Mouse (Mus musculus): ENCODE results near the gene Man1c1. TPM values are rescaled to one million over a fixed set of nuclear protein-coding genes. Genes with fewer than 3 reads are reported as not detected.
A peak's percentile ranks its signal among the peaks of the same experiment; 100 is the strongest.

The Man1c1 gene
- polyA plus RNA-seq, 1 experiment from 2014 or later, result 4.8 TPM

GRCm38 (mm10) chr4:134516981-134517380, 187.1 kb downstream of the Man1c1 start:
- H3K27ac ChIP-seq (ENCODE audit: low read depth, low read length), result no peak overlapping the region
- H3K27me3 ChIP-seq (ENCODE audit: control insufficient read depth, insufficient read depth, low read length), result no peaks in the 10 kb centered on the region
- WGBS, result 90% methylated on average over 8 of the region's 8 CpGs
- H3K4me2 ChIP-seq (ENCODE audit: low read depth), result no peak overlapping the region
- H3K4me1 ChIP-seq (ENCODE audit: control insufficient read depth, insufficient read depth, low read length), result peaks cover 6% of the 10 kb centered on the region; the same call in 1 of the 2 replicates
- H3K9ac ChIP-seq (ENCODE audit: low read length), result no peak overlapping the region
- peaks cover 2% of the 10 kb centered on the region for H3K36me3 ChIP-seq (ENCODE audit: control insufficient read depth, insufficient read depth, low read length)
- H3K9me3 ChIP-seq (ENCODE audit: control insufficient read depth, low read length), result no peaks in the 10 kb centered on the region
- ATAC-seq (ENCODE audit: insufficient read depth, low FRiP score, low TSS enrichment), result no peak
- no peak for DNase-seq (ENCODE audit: low spot score)
- H3K4me3 ChIP-seq (ENCODE audit: low read depth, low read length), result no peak overlapping the region

- Histone ChIP-seq H3K4me2 (ENCODE audit: low read depth) (no peak overlapping the region), H3K9ac (ENCODE audit: low read length) (no peak overlapping the region), H3K36me3 (ENCODE audit: control insufficient read depth, insufficient read depth, low read length) (peaks cover 2% of the 10 kb centered on the region), H3K4me3 (ENCODE audit: low read depth, low read length) (no peak overlapping the region), H3K27me3 (ENCODE audit: control insufficient read depth, insufficient read depth, low read length) (no peaks in the 10 kb centered on the region), H3K4me1 (ENCODE audit: control insufficient read depth, insufficient read depth, low read length) (peaks cover 10% of the 10 kb centered on the region), H3K9me3 (ENCODE audit: control insufficient read depth, low read length) (no peaks in the 10 kb centered on the region), H3K27ac (ENCODE audit: low read depth, low read length) (no peak overlapping the region)
- DNase-seq (ENCODE audit: low spot score), result no peak
- no peak for ATAC-seq (ENCODE audit: insufficient read depth, low FRiP score, low TSS enrichment)
- 85% methylated on average over 7 of the region's 7 CpGs for WGBS
Observed at GRCm38 (mm10) chr4:134515614-134516013, 188.5 kb downstream of the Man1c1 start.

GRCm38 (mm10) chr4:134514309-134514930, 189.7 kb downstream of the Man1c1 start:
- Histone ChIP-seq H3K4me1 (ENCODE audit: control insufficient read depth, insufficient read depth, low read length) (peaks cover 10% of the 10 kb centered on the region), H3K27ac (ENCODE audit: low read depth, low read length) (no peak overlapping the region), H3K27me3 (ENCODE audit: control insufficient read depth, insufficient read depth, low read length) (no peaks in the 10 kb centered on the region), H3K9me3 (ENCODE audit: control insufficient read depth, low read length) (no peaks in the 10 kb centered on the region), H3K4me2 (ENCODE audit: low read depth) (no peak overlapping the region), H3K36me3 (ENCODE audit: control insufficient read depth, insufficient read depth, low read length) (no peaks in the 10 kb centered on the region), H3K4me3 (ENCODE audit: low read depth, low read length) (no peak overlapping the region), H3K9ac (ENCODE audit: low read length) (no peak overlapping the region)
- DNase-seq (ENCODE audit: low spot score) (no peak), ATAC-seq (ENCODE audit: insufficient read depth, low FRiP score, low TSS enrichment) (no peak)
- whole genome bisulfite sequencing, result 96% methylated on average over 11 of the region's 11 CpGs

GRCm38 (mm10) chr4:134512798-134513197, 191.3 kb downstream of the Man1c1 start:
- peak overlapping the region; percentile 32 for H3K4me2 ChIP-seq (ENCODE audit: low read depth)
- H3K27ac ChIP-seq (ENCODE audit: low read depth, low read length), result no peak overlapping the region
- H3K36me3 ChIP-seq (ENCODE audit: control insufficient read depth, insufficient read depth, low read length), result no peaks in the 10 kb centered on the region
- DNase-seq (ENCODE audit: low spot score), result peak; percentile 63
- peak overlapping the region; percentile 13; the same call in 1 of the 2 replicates for H3K4me3 ChIP-seq (ENCODE audit: low read depth, low read length)
- ATAC-seq (ENCODE audit: insufficient read depth, low FRiP score, low TSS enrichment), result no peak
- WGBS, result 18% methylated on average over 15 of the region's 15 CpGs
- H3K9ac ChIP-seq (ENCODE audit: low read length), result peak overlapping the region; percentile 14; the same call in 1 of the 2 replicates
- H3K4me1 ChIP-seq (ENCODE audit: control insufficient read depth, insufficient read depth, low read length), result peaks cover 10% of the 10 kb centered on the region
- no peaks in the 10 kb centered on the region for H3K27me3 ChIP-seq (ENCODE audit: control insufficient read depth, insufficient read depth, low read length)
- H3K9me3 ChIP-seq (ENCODE audit: control insufficient read depth, low read length), result no peaks in the 10 kb centered on the region

GRCm38 (mm10) chr4:134511730-134512129, 192.4 kb downstream of the Man1c1 start:
- H3K27me3 ChIP-seq (ENCODE audit: control insufficient read depth, insufficient read depth, low read length), result no peaks in the 10 kb centered on the region
- H3K9ac ChIP-seq (ENCODE audit: low read length), result no peak overlapping the region
- no peaks in the 10 kb centered on the region for H3K36me3 ChIP-seq (ENCODE audit: control insufficient read depth, insufficient read depth, low read length)
- no peak overlapping the region for H3K27ac ChIP-seq (ENCODE audit: low read depth, low read length)
- H3K4me3 ChIP-seq (ENCODE audit: low read depth, low read length), result peak overlapping the region; percentile 50
- H3K4me1 ChIP-seq (ENCODE audit: control insufficient read depth, insufficient read depth, low read length), result peaks cover 10% of the 10 kb centered on the region
- WGBS, result 82% methylated on average over 6 of the region's 6 CpGs
- no peaks in the 10 kb centered on the region for H3K9me3 ChIP-seq (ENCODE audit: control insufficient read depth, low read length)
- H3K4me2 ChIP-seq (ENCODE audit: low read depth), result peak overlapping the region; percentile 73
- DNase-seq (ENCODE audit: low spot score), result no peak
- no peak for ATAC-seq (ENCODE audit: insufficient read depth, low FRiP score, low TSS enrichment)

Small RNAs within 50 kb of the gene (microRNA-seq; reads per million reads assigned to microRNA genes)
- not detected for gene Mir6403

Other genes starting within 250 kb of the Man1c1 start
- gene Stmn1, start 236.0 kb downstream of the Man1c1 start, polyA plus RNA-seq (2014; fragmentation: Nextera tagmentation; extraction: Ambion mirVana), result 3,693 and 3,815 TPM in 2 replicates
- gene Paqr7, start 207.6 kb downstream of the Man1c1 start, polyA plus RNA-seq (2014; fragmentation: Nextera tagmentation; extraction: Ambion mirVana), result 2.0 and 2.2 TPM in 2 replicates
- 6.5 and 8.1 TPM in 2 replicates for gene Aunip, start 193.3 kb downstream of the Man1c1 start, polyA plus RNA-seq (2014; fragmentation: Nextera tagmentation; extraction: Ambion mirVana)
- gene Mtfr1l, start 168.9 kb downstream of the Man1c1 start, polyA plus RNA-seq (2014; fragmentation: Nextera tagmentation; extraction: Ambion mirVana), result 130 and 133 TPM in 2 replicates
- gene Selenon, start 152.1 kb downstream of the Man1c1 start, polyA plus RNA-seq (2014; fragmentation: Nextera tagmentation; extraction: Ambion mirVana), result 48.0 TPM in 2 replicates
- gene Ldlrap1, start 63.7 kb upstream of the Man1c1 start, polyA plus RNA-seq (2014; fragmentation: Nextera tagmentation; extraction: Ambion mirVana), result 7.4 and 9.1 TPM in 2 replicates
- 47.2 and 49.3 TPM in 2 replicates for gene Maco1, start 149.1 kb upstream of the Man1c1 start, polyA plus RNA-seq (2014; fragmentation: Nextera tagmentation; extraction: Ambion mirVana)
- 13.8 and 15.7 TPM in 2 replicates for gene Rhd, start 160.2 kb upstream of the Man1c1 start, polyA plus RNA-seq (2014; fragmentation: Nextera tagmentation; extraction: Ambion mirVana)
- 150 and 160 TPM in 2 replicates for gene Tmem50a, start 210.7 kb upstream of the Man1c1 start, polyA plus RNA-seq (2014; fragmentation: Nextera tagmentation; extraction: Ambion mirVana)
- gene Rsrp1, start 219.3 kb upstream of the Man1c1 start, polyA plus RNA-seq (2014; fragmentation: Nextera tagmentation; extraction: Ambion mirVana), result 340 and 349 TPM in 2 replicates
- gene Syf2, start 226.6 kb upstream of the Man1c1 start, polyA plus RNA-seq (2014; fragmentation: Nextera tagmentation; extraction: Ambion mirVana), result 64.1 and 73.0 TPM in 2 replicates